Mouse (Mus musculus) stomach, embryonic 16.5 days (tissue): ENCODE results near the gene Usp29. TPM values are rescaled to one million over a fixed set of nuclear protein-coding genes. Genes with fewer than 3 reads are reported as not detected.

Experiments used
- ATAC-seq: fragments of 200-750 bp; cut with Nextera tagmentation; 2 replicates; pipeline ENCODE4 v1.8.0; 2017; ENCODE audit warnings: moderate number of reproducible peaks, moderate TSS enrichment; ENCODE audit not compliant: insufficient read depth, low FRiP score
- H3K27ac ChIP-seq: fragments of 300-500 bp; sonication (generic); 2 replicates; pipeline ENCODE4 v1.5.1; 2014; ENCODE audit warnings: low read length
- H3K27me3 ChIP-seq: fragments of 300-500 bp; sonication (generic); 2 replicates; pipeline ENCODE4 v1.6.1; 2014; ENCODE audit warnings: low read length, control low read depth, mixed read lengths; ENCODE audit not compliant: control insufficient read depth, insufficient read depth
- H3K36me3 ChIP-seq: fragments of 300-500 bp; sonication (generic); 2 replicates; pipeline ENCODE4 v1.6.1; 2014; ENCODE audit warnings: low read length; ENCODE audit not compliant: control insufficient read depth, insufficient read depth
- H3K4me1 ChIP-seq: fragments of 300-500 bp; sonication (generic); 2 replicates; pipeline ENCODE4 v1.6.1; 2014; ENCODE audit warnings: low read length, control low read depth, mixed read lengths; ENCODE audit not compliant: control insufficient read depth, insufficient read depth
- H3K4me2 ChIP-seq: fragments of 300-500 bp; sonication (generic); 2 replicates; pipeline ENCODE4 v1.6.1; 2014; ENCODE audit warnings: low read depth, low read length, mixed read lengths
- H3K4me3 ChIP-seq: fragments of 300-500 bp; sonication (generic); replicated peaks from 2 replicates; pipeline ENCODE4 v1.5.1; 2014; ENCODE audit warnings: mild to moderate bottlenecking, low read length
- H3K9ac ChIP-seq: fragments of 300-500 bp; sonication (generic); 2 replicates; pipeline ENCODE4 v1.6.1; 2014; ENCODE audit warnings: low read length
- H3K9me3 ChIP-seq: fragments of 300-500 bp; sonication (generic); replicated peaks from 2 replicates; pipeline ENCODE4 v1.6.1; 2016; ENCODE audit warnings: low read length, control low read depth; ENCODE audit not compliant: control insufficient read depth
- WGBS: fragments of 180-500 bp; shearing (Covaris S2); extraction: QIAGEN DNeasy Blood & Tissue Kit; methylation state at CpG from one replicate; pipeline ENCODE4 v1.1.7; 2014; 5-methylcytosine and 5-hydroxymethylcytosine counted together
- polyA plus RNA-seq: library from polyadenylated mRNA; unstranded; fragments of >200 nt; fragmentation: Nextera tagmentation; extraction: Ambion mirVana; gene quantifications from 2 replicates; pipeline ENCODE4 v1.2.1, GENCODE M21; 2015

The Usp29 gene
- polyA plus RNA-seq, 1 experiment from 2014 or later, result 5.6 TPM

GRCm38 (mm10) chr7:6851256-6851655, 120.9 kb downstream of the Usp29 start:
- H3K27me3 ChIP-seq, result no peaks in the 10 kb centered on the region
- H3K4me2 ChIP-seq, result no peak overlapping the region
- H3K27ac ChIP-seq, result no peak overlapping the region
- H3K36me3 ChIP-seq, result no peaks in the 10 kb centered on the region
- no peaks in the 10 kb centered on the region for H3K9me3 ChIP-seq
- 0 out of 2 replicates have a peak, but pooled peaks cover 4% of the 10 kb centered on the region for H3K4me1 ChIP-seq
- WGBS, result 65% methylated on average over 6 of the region's 6 CpGs
- no peak overlapping the region for H3K9ac ChIP-seq
- H3K4me3 ChIP-seq, result no peak overlapping the region
- no peak for ATAC-seq

DNA sequence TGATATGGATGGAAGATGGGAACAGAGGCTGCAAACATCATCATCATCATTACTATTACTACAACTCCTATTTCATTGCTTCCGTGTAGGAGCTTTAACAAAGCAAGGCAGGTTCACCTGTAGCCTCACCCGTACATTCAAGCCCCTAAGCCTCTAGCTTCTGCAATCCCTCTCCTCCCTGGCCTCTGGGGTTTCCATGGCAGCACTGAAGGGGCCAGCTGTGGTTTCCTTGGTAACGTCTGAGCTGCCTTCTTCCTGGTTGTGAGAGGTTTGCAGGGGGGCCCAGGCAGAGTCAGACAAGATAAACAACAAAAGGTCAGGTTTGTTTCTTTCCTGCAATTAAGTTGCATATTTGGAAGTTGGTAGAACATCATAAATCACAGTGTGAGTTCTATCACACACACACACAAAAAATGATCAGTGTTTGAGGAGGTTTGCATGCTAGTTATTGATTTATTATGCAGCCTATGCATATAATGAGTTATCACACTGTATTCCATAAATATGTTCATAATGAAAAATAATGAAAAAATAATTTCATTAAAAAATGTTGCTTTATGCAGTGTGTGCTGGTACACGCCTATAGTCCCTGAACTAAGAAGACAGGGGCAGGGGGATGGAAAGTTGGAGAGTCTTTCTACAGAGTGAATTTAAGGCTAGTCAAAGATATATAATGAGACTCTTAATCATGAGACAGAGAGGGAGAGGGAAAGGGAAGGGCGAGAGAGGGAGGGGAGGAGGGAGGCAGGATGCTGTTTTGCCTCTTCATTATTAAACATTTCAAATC, 121.5 kb downstream of the Usp29 start:
- Histone ChIP-seq H3K4me2 (no peak overlapping the region), H3K36me3 (no peaks in the 10 kb centered on the region), H3K4me1 (0 out of 2 replicates have a peak, but pooled peaks cover 4% of the 10 kb centered on the region), H3K9me3 (no peaks in the 10 kb centered on the region), H3K4me3 (no peak overlapping the region), H3K27ac (no peak overlapping the region), H3K27me3 (no peaks in the 10 kb centered on the region), H3K9ac (no peak overlapping the region)
- peak; percentile 50; the same call in 1 of the 2 replicates for ATAC-seq
- 24% methylated on average over 5 of the region's 5 CpGs for WGBS

GRCm38 (mm10) chr7:6855613-6856405, 125.4 kb downstream of the Usp29 start:
- no peaks in the 10 kb centered on the region for H3K36me3 ChIP-seq
- H3K9ac ChIP-seq, result no peak overlapping the region
- H3K27me3 ChIP-seq, result no peaks in the 10 kb centered on the region
- WGBS, result 38% methylated on average over 10 of the region's 10 CpGs
- H3K9me3 ChIP-seq, result no peaks in the 10 kb centered on the region
- no peak overlapping the region for H3K27ac ChIP-seq
- H3K4me2 ChIP-seq, result no peak overlapping the region
- ATAC-seq, result no peak
- no peak overlapping the region for H3K4me3 ChIP-seq
- H3K4me1 ChIP-seq, result peaks cover 14% of the 10 kb centered on the region

- H3K4me2 ChIP-seq, result no peak overlapping the region
- no peak overlapping the region for H3K27ac ChIP-seq
- peaks cover 11% of the 10 kb centered on the region for H3K4me1 ChIP-seq
- H3K9ac ChIP-seq, result no peak overlapping the region
- WGBS, result 27% methylated on average over 5 of the region's 5 CpGs
- H3K27me3 ChIP-seq, result no peaks in the 10 kb centered on the region
- H3K9me3 ChIP-seq, result no peaks in the 10 kb centered on the region
- H3K4me3 ChIP-seq, result no peak overlapping the region
- ATAC-seq, result no peak
- H3K36me3 ChIP-seq, result no peaks in the 10 kb centered on the region
Measured at GRCm38 (mm10) chr7:6858694-6859270, 128.4 kb downstream of the Usp29 start.

- no peaks in the 10 kb centered on the region for H3K36me3 ChIP-seq
- H3K4me1 ChIP-seq, result peaks cover 11% of the 10 kb centered on the region
- no peak overlapping the region for H3K4me2 ChIP-seq
- H3K4me3 ChIP-seq, result no peak overlapping the region
- ATAC-seq, result peak; percentile 52; the same call in 1 of the 2 replicates
- no peaks in the 10 kb centered on the region for H3K27me3 ChIP-seq
- no peak overlapping the region for H3K27ac ChIP-seq
- no peaks in the 10 kb centered on the region for H3K9me3 ChIP-seq
- H3K9ac ChIP-seq, result no peak overlapping the region
- 11% methylated on average over 6 of the region's 6 CpGs for WGBS
Measured at GRCm38 (mm10) chr7:6860689-6861088, 130.3 kb downstream of the Usp29 start.

DNA sequence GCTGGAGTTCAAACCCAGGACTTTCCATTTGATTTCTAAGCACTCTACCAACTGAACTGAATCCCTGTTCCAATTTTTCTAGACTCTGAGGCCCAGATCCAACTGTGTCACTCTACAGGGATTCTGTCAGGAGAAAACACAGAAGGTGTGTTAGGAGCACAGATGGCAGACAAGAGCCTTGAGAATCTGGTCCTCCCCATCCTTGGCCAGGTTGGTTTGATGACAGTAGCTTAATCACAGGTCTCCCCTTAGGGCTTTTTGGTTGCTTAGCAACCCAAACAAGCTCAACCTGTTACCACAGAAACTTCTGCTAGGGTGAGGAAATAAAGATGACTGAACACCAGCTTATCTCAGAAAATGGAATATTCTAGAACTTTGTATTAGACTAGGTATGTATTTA, 136.0 kb downstream of the Usp29 start:
- Histone ChIP-seq H3K27me3 (no peaks in the 10 kb centered on the region), H3K36me3 (no peaks in the 10 kb centered on the region), H3K27ac (no peak overlapping the region), H3K9me3 (no peaks in the 10 kb centered on the region), H3K9ac (no peak overlapping the region), H3K4me2 (no peak overlapping the region), H3K4me3 (no peak overlapping the region), H3K4me1 (no peaks in the 10 kb centered on the region)
- ATAC-seq, result no peak

DNA sequence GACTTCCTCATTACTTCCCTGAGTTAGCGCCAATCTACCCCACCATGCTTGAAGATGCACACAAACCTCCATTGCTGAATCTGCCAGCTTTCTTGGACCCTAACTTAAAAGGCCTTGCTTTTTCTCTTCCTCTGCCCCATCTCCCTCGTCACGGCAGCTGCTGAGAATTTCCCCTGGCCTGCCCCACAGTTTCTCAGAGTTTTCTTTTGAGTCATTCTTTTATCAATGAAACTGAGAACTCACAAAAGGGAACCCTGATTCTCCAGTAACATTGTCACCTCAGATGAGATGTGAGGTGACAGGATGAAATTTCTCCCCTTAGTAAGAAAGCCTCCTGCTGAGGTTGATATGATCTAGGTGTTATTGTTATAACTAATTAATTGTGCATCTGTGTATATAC, 138.5 kb downstream of the Usp29 start:
- Histone ChIP-seq H3K4me2 (no peak overlapping the region), H3K4me1 (no peaks in the 10 kb centered on the region), H3K27ac (no peak overlapping the region), H3K27me3 (no peaks in the 10 kb centered on the region), H3K36me3 (no peaks in the 10 kb centered on the region), H3K9me3 (no peaks in the 10 kb centered on the region), H3K4me3 (no peak overlapping the region), H3K9ac (no peak overlapping the region)
- no peak for ATAC-seq
- 80% methylated on average over 3 of the region's 3 CpGs for WGBS

DNA sequence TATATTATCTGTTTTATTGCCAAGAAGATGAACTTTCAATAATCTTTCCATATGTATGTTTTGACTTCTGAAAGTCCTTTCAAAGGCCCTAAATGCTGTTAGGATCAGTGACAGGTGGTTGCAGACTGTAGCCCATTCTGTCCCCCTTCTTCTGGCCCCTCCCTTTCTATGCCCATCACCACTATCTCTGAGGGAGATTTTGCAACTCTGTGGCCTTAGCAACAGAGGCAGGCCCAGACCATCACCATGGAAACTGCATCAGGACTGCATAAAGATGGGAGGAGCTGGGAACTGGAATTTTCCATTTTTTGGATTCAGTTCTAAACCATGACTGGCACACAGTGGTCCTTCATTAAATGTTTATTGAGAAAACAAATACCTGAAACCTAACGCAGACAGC, 139.2 kb downstream of the Usp29 start:
- WGBS, result 75% methylated on average over 1 of the region's 1 CpGs
- no peak overlapping the region for H3K9ac ChIP-seq
- H3K36me3 ChIP-seq, result no peaks in the 10 kb centered on the region
- no peak overlapping the region for H3K4me3 ChIP-seq
- no peaks in the 10 kb centered on the region for H3K27me3 ChIP-seq
- no peak overlapping the region for H3K4me2 ChIP-seq
- no peak for ATAC-seq
- no peak overlapping the region for H3K27ac ChIP-seq
- H3K4me1 ChIP-seq, result no peaks in the 10 kb centered on the region
- H3K9me3 ChIP-seq, result no peaks in the 10 kb centered on the region

DNA sequence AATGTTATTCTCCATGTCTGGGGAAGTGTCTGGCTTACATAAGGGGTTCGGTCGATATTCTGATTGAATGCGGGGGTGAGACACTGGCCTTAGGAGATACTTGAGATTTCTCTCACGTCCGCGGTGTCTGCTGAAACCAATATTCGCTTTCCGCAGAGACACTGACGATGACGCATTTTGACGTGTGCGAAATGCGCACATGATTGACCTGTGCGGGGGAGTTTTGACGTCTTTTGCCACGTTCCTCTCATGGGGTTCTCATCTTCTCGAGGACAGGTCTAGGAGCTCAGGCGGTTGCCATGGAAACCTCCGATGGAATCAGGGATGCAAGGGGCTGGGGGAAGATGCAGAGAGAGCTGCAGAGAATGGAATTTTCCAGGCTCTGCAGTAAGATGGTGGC, 144.1 kb downstream of the Usp29 start:
- no peaks in the 10 kb centered on the region for H3K36me3 ChIP-seq
- H3K27ac ChIP-seq, result no peak overlapping the region
- no peaks in the 10 kb centered on the region for H3K27me3 ChIP-seq
- no peaks in the 10 kb centered on the region for H3K9me3 ChIP-seq
- no peak overlapping the region for H3K9ac ChIP-seq
- no peak overlapping the region for H3K4me2 ChIP-seq
- no peaks in the 10 kb centered on the region for H3K4me1 ChIP-seq
- WGBS, result 74% methylated on average over 19 of the region's 19 CpGs
- no peak for ATAC-seq
- H3K4me3 ChIP-seq, result no peak overlapping the region
